8 mouse cellular contexts compared by ENCODE assay signal in the genomic region with DNA sequence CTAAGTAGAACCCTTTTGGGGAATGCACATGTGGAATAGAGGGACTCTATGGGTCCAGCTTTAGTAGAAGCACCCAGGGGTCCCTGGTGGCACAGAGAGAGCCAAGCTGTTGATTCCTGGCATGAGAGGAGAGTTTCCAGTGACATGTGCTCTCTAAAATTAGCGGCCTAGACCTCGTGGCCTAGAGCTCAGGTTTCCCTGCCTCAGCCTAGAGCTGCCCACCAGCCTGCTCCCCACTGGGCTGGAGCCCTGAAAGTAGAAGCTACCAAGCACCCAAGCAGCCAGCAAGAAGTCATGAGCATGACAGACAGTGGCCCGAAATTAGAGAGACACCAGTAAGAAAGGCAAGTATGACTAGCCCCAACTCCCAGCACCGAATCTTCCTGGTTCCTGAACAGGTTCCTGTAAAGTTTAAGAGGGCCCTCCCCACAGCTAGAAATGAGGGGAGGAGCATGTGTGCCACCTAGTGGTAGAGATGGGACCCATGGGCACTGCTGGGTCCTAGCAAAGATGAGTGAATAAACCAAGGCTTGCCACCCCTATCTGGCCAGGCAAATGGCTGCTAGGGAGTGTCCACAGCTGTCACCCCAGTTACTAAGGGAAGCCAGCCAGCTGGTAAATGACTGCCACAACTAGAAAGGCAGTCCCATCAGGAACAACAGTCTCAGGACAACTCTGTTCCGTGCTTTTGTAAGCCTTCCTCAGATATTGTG. TPM values are rescaled to one million over a fixed set of nuclear protein-coding genes. Genes with fewer than 3 reads are reported as not detected.
DNase-seq lines count a peak whose midpoint lies in the region; ATAC-seq and TF ChIP-seq lines count a peak whose summit lies in the region.

No protein-coding gene starts in this region.

- H3K4me1 ChIP-seq in ES-Bruce4 (ENCODE audit: control insufficient read depth, insufficient read depth, low read length), result no peaks in the 10 kb centered on the region
- peaks cover 9% of the 10 kb centered on the region for H3K4me1 ChIP-seq in kidney, adult 2 months (ENCODE audit: control insufficient read depth, insufficient read depth, low read length)
- H3K4me1 ChIP-seq in lung, embryonic 16.5 days (replicated peaks; ENCODE audit: control insufficient read depth, insufficient read depth, low read length), result no peaks in the 10 kb centered on the region

- H3K4me3 ChIP-seq in ES-Bruce4 (ENCODE audit: low read depth, low read length), result no peak overlapping the region
- no peak overlapping the region for H3K4me3 ChIP-seq in kidney, adult 2 months (ENCODE audit: insufficient read depth, low read depth, low read length)
- H3K4me3 ChIP-seq in lung, embryonic 16.5 days (ENCODE audit: low read length), result no peak overlapping the region

- H3K4me2 ChIP-seq in lung, embryonic 16.5 days (ENCODE audit: low read depth, low read length), result no peak overlapping the region

- TF ChIP-seq EP300 in ES-Bruce4 (IDR thresholded peaks at IDR 0.05; ENCODE audit: insufficient read depth, low read depth, low read length), result no peak

- 47% methylated on average over 5 of the region's 5 CpGs for WGBS in kidney, adult 2 months
- 59% methylated on average over 5 of the region's 5 CpGs for WGBS in lung, embryonic 16.5 days

- no peaks in the 10 kb centered on the region for H3K9me3 ChIP-seq in ES-Bruce4 (replicated peaks; ENCODE audit: control insufficient read depth, insufficient read depth, low read length, poor library complexity, severe bottlenecking)
- no peaks in the 10 kb centered on the region for H3K9me3 ChIP-seq in lung, embryonic 16.5 days (ENCODE audit: control insufficient read depth, low read length)

- no peaks in the 10 kb centered on the region for H3K27me3 ChIP-seq in ES-Bruce4 (ENCODE audit: control insufficient read depth, insufficient read depth, low read length, poor library complexity, severe bottlenecking)
- H3K27me3 ChIP-seq in kidney, adult 2 months (replicated peaks; ENCODE audit: control insufficient read depth, insufficient read depth, low read length), result no peaks in the 10 kb centered on the region
- H3K27me3 ChIP-seq in lung, embryonic 16.5 days (ENCODE audit: control insufficient read depth, insufficient read depth, low read depth, low read length), result no peaks in the 10 kb centered on the region

- peak; percentile 53 for TF ChIP-seq CTCF in ES-Bruce4 (IDR thresholded peaks at IDR 0.05; ENCODE audit: low read depth, low read length)
- TF ChIP-seq CTCF in kidney, adult 2 months (conservative IDR thresholded peaks at IDR 0.05; ENCODE audit: insufficient read depth, insufficient read length, low read depth, low read length), result peak; percentile 72

- no peak overlapping the region for H3K27ac ChIP-seq in ES-Bruce4 (ENCODE audit: insufficient read depth, low read length)
- no peak overlapping the region for H3K27ac ChIP-seq in kidney, adult 2 months (ENCODE audit: insufficient read depth, low read depth, low read length)
- no peak overlapping the region for H3K27ac ChIP-seq in lung, embryonic 16.5 days (ENCODE audit: low read length)

- no peak overlapping the region for H3K9ac ChIP-seq in ES-Bruce4 (ENCODE audit: low read depth, poor library complexity, severe bottlenecking)
- H3K9ac ChIP-seq in lung, embryonic 16.5 days (ENCODE audit: low read length), result no peak overlapping the region

- TF ChIP-seq POLR2A in ES-Bruce4 (IDR thresholded peaks at IDR 0.05; ENCODE audit: insufficient read depth, low read length), result no peak
- no peak for TF ChIP-seq POLR2A in kidney, adult 2 months (IDR thresholded peaks at IDR 0.05; ENCODE audit: low read depth, low read length)

- H3K36me3 ChIP-seq in ES-Bruce4 (ENCODE audit: control insufficient read depth, insufficient read depth, low read length, poor library complexity, severe bottlenecking), result peaks cover 40% of the 10 kb centered on the region
- H3K36me3 ChIP-seq in kidney, adult 2 months (ENCODE audit: control insufficient read depth, insufficient read depth, low read length), result no peaks in the 10 kb centered on the region; the same call in 1 of the 2 replicates
- peaks cover 8% of the 10 kb centered on the region for H3K36me3 ChIP-seq in lung, embryonic 16.5 days (ENCODE audit: control insufficient read depth, insufficient read depth, low read length)

- peak; percentile 94 for ATAC-seq in frontal cortex, adult (ENCODE audit: low TSS enrichment)
- ATAC-seq in lung, embryonic 16.5 days (ENCODE audit: low read depth), result peak; percentile 57; the same call in 1 of the 2 replicates

- no peak for DNase-seq in frontal cortex, postnatal 10 days (ENCODE audit: low spot score in 2 of 2)
- peak; percentile 66 for DNase-seq in cerebellum, adult 18-20 months
- peak; percentile 46 to 62 for DNase-seq in gastrocnemius, adult 8-10 months (ENCODE audit: low spot score in 2 of 2)
- DNase-seq in kidney, adult 2 months, result peak; percentile 63
- peak; percentile 42 for DNase-seq in right cerebral cortex, postnatal 4 days

RNA-seq across cellular contexts. Expression of a gene that starts 18.1 kb away (rescaled TPM):
- polyA plus RNA-seq in ES-Bruce4 (2011; ENCODE audit: insufficient read depth, insufficient read length, low read depth, missing spikeins), result 74.8 and 76.8 TPM in 2 replicates
- 100 to 1,000 TPM in 3 of 4 experiments, 10 to 100 TPM in 1; 95.0 to 131 (median 122) TPM for total RNA-seq in gastrocnemius, adult 8-10 months (2022)
- 228 and 237 TPM in 2 replicates for polyA plus RNA-seq in kidney, adult 2 months (2012; rRNA removed)
- polyA plus RNA-seq in lung, embryonic 16.5 days (2015; fragmentation: Nextera tagmentation; extraction: Ambion mirVana), result 5.2 and 5.6 TPM in 2 replicates

RNA-seq across cellular contexts. Expression of a gene that starts 24.9 kb away (rescaled TPM):
- polyA plus RNA-seq in ES-Bruce4 (2011; ENCODE audit: insufficient read depth, insufficient read length, low read depth, missing spikeins), result 120 and 123 TPM in 2 replicates
- total RNA-seq in gastrocnemius, adult 8-10 months (2022), result 10 to 100 TPM; 51.3 to 65.3 (median 61.4) TPM
- 81.7 and 111 TPM in 2 replicates for polyA plus RNA-seq in kidney, adult 2 months (2012; rRNA removed)
- 301 and 317 TPM in 2 replicates for polyA plus RNA-seq in lung, embryonic 16.5 days (2015; fragmentation: Nextera tagmentation; extraction: Ambion mirVana)

RNA-seq across cellular contexts. Expression of a gene that starts 25.3 kb away (rescaled TPM):
- 8.0 and 10.3 TPM in 2 replicates for polyA plus RNA-seq in ES-Bruce4 (2011; ENCODE audit: insufficient read depth, insufficient read length, low read depth, missing spikeins)
- 10 to 100 TPM; 16.6 to 20.5 (median 19.7) TPM for total RNA-seq in gastrocnemius, adult 8-10 months (2022)
- 20.0 and 20.2 TPM in 2 replicates for polyA plus RNA-seq in kidney, adult 2 months (2012; rRNA removed)
- polyA plus RNA-seq in lung, embryonic 16.5 days (2015; fragmentation: Nextera tagmentation; extraction: Ambion mirVana), result 27.9 and 29.5 TPM in 2 replicates

RNA-seq across cellular contexts. Expression of a gene that starts 31.2 kb away (rescaled TPM):
- 3.9 and 5.1 TPM in 2 replicates for polyA plus RNA-seq in ES-Bruce4 (2011; ENCODE audit: insufficient read depth, insufficient read length, low read depth, missing spikeins)
- total RNA-seq in gastrocnemius, adult 8-10 months (2022), result 10 to 100 TPM in 2 of 4 experiments, 1 to 10 TPM in 2; 7.8 to 10.8 (median 10.2) TPM
- 1.3 and 2.3 TPM in 2 replicates for polyA plus RNA-seq in kidney, adult 2 months (2012; rRNA removed)
- polyA plus RNA-seq in lung, embryonic 16.5 days (2015; fragmentation: Nextera tagmentation; extraction: Ambion mirVana), result 14.7 and 16.3 TPM in 2 replicates

RNA-seq across cellular contexts. Expression of a gene that starts 51.9 kb away (rescaled TPM):
- polyA plus RNA-seq in ES-Bruce4 (2011; ENCODE audit: insufficient read depth, insufficient read length, low read depth, missing spikeins), result 214 and 216 TPM in 2 replicates
- total RNA-seq in gastrocnemius, adult 8-10 months (2022), result not detected
- polyA plus RNA-seq in kidney, adult 2 months (2012; rRNA removed), result 8.4 and 9.2 TPM in 2 replicates
- 6.2 and 7.0 TPM in 2 replicates for polyA plus RNA-seq in lung, embryonic 16.5 days (2015; fragmentation: Nextera tagmentation; extraction: Ambion mirVana)

Comparison
In these comparisons a context has a peak if more than half of its experiments do, and no peak if none do; other contexts are left out.
1. DNase-seq: peak in cerebellum, adult 18-20 months (2 of 2), gastrocnemius, adult 8-10 months (2 of 2), kidney, adult 2 months (single experiment) and right cerebral cortex, postnatal 4 days (single experiment); none in frontal cortex, postnatal 10 days (0 of 2).
2. RNA of a gene that starts 18.1 kb away (polyA plus RNA-seq): 228 to 237 TPM in kidney, adult 2 months and 74.8 to 76.8 TPM in ES-Bruce4; 5.2 to 5.6 TPM in lung, embryonic 16.5 days; every median in the first group is over 10 times any median in the second.